Mouse (Mus musculus) mouse embryonic stem cell (cell line): ENCODE measurements around the gene Gtf2ird1.
"Not testable (repeated sequence)": the region's sequence is repeated elsewhere in the genome, so short reads cannot be mapped to it uniquely, and the experiment has no call there.

Experiments
- in situ Hi-C, 2 experiments: fragments of 300-500 bp; cut with MboI; formaldehyde crosslinking; loops; 1 replicate in 1 of 2; 3 replicates in 1 of 2; pipeline ENCODE4 v1.14.3; 2019 to 2020; ENCODE audit warnings: low sequenced_read_pairs in 2 of 2, low pct_unique_long_range_greater_than_20kb in 1 of 2, mixed read lengths in 1 of 2; ENCODE audit not compliant: unreplicated experiment in 1 of 2

Gene Gtf2ird1

GRCm38 (mm10) chr5:134483291-134483690 lies 26.8 kb upstream of the Gtf2ird1 start:
- in situ Hi-C loops: loop anchor here (10.0 kb wide), 2 partner anchors 108 to 298 kb away; partner anchors contain the start of gene Gtf2ird2 (in 2 of the 2)

GRCm38 (mm10) chr5:134482331-134482730 lies 25.8 kb upstream of the Gtf2ird1 start:
- in situ Hi-C loops: loop anchor here (10.0 kb wide), 2 partner anchors 108 to 298 kb away; partner anchors contain the start of gene Gtf2ird2 (in 2 of the 2)

GRCm38 (mm10) chr5:134478886-134479285 lies 22.4 kb upstream of the Gtf2ird1 start:
- in situ Hi-C loops: not testable (repeated sequence)

GRCm38 (mm10) chr5:134475686-134476085 lies 19.2 kb upstream of the Gtf2ird1 start:
- in situ Hi-C loops: not testable (repeated sequence)

GRCm38 (mm10) chr5:134475006-134475605 lies 18.6 kb upstream of the Gtf2ird1 start:
- in situ Hi-C loops: no loop called here

GRCm38 (mm10) chr5:134473902-134474301 lies 17.4 kb upstream of the Gtf2ird1 start:
- in situ Hi-C loops: loop anchor here in 1 of 2 experiments (5.0 kb wide), 1 partner anchor 102 kb away; no protein-coding TSS in a partner anchor

GRCm38 (mm10) chr5:134470538-134471169 lies 14.1 kb upstream of the Gtf2ird1 start:
- in situ Hi-C loops: loop anchor here in 1 of 2 experiments (5.0 kb wide), 1 partner anchor 98 kb away; no protein-coding TSS in a partner anchor

GRCm38 (mm10) chr5:134469559-134470150 lies 13.1 kb upstream of the Gtf2ird1 start:
- in situ Hi-C loops: loop anchor here in 1 of 2 experiments (5.0 kb wide), 1 partner anchor 97 kb away; no protein-coding TSS in a partner anchor

- in situ Hi-C loops: no loop called here
Measured at GRCm38 (mm10) chr5:134468158-134468765, 11.7 kb upstream of the Gtf2ird1 start.

- in situ Hi-C loops: no loop called here
Measured at GRCm38 (mm10) chr5:134467030-134467549, 10.6 kb upstream of the Gtf2ird1 start.

- in situ Hi-C loops: no loop called here
Measured at GRCm38 (mm10) chr5:134466296-134467029, 9.9 kb upstream of the Gtf2ird1 start.

GRCm38 (mm10) chr5:134465197-134465596 lies 8.7 kb upstream of the Gtf2ird1 start:
- in situ Hi-C loops: no loop called here

GRCm38 (mm10) chr5:134464225-134464624 lies 7.7 kb upstream of the Gtf2ird1 start:
- in situ Hi-C loops: loop anchor here in 1 of 2 experiments (5.0 kb wide), 1 partner anchor 42 kb away; no protein-coding TSS in a partner anchor

- in situ Hi-C loops: loop anchor here in 1 of 2 experiments (5.0 kb wide), 1 partner anchor 40 kb away; no protein-coding TSS in a partner anchor
Measured at GRCm38 (mm10) chr5:134462731-134463130, 6.2 kb upstream of the Gtf2ird1 start.

GRCm38 (mm10) chr5:134462316-134462715 lies 5.8 kb upstream of the Gtf2ird1 start:
- in situ Hi-C loops: loop anchor here in 1 of 2 experiments (5.0 kb wide), 1 partner anchor 40 kb away; no protein-coding TSS in a partner anchor

GRCm38 (mm10) chr5:134460546-134460945 lies 4.0 kb upstream of the Gtf2ird1 start:
- in situ Hi-C loops: loop anchor here in 1 of 2 experiments (5.0 kb wide), 1 partner anchor 38 kb away; no protein-coding TSS in a partner anchor

- in situ Hi-C loops: loop anchor here in 1 of 2 experiments (5.0 kb wide), 1 partner anchor 72 kb away; no protein-coding TSS in a partner anchor
Measured at GRCm38 (mm10) chr5:134459096-134459495, 2.6 kb upstream of the Gtf2ird1 start.

- in situ Hi-C loops: loop anchor here in 1 of 2 experiments (5.0 kb wide), 1 partner anchor 71 kb away; no protein-coding TSS in a partner anchor
Measured at GRCm38 (mm10) chr5:134458416-134458815, 1.9 kb upstream of the Gtf2ird1 start.
